Mouse (Mus musculus): ENCODE data around the gene Pxmp4. TPM values are rescaled to one million over a fixed set of nuclear protein-coding genes. Genes with fewer than 3 reads are reported as not detected.
A peak's percentile ranks its signal among the peaks of the same experiment; 100 is the strongest.

Pxmp4 gene
- total RNA-seq, 2 experiments from 2014 or later = 24.2 to 27.1 TPM

GRCm38 (mm10) chr2:154613118-154614115 lies 9.9 kb upstream of the Pxmp4 start, which contains the start of the genes Zfp341 and 4930519P11Rik:
Gene Zfp341 (plus strand): TSS chr2:154613297.
Gene 4930519P11Rik (minus strand): TSS chr2:154613437.
- ATAC-seq (ENCODE audit: poor library complexity, severe bottlenecking) = peak; percentile 87

GRCm38 (mm10) chr2:154609050-154609767 lies 5.7 kb upstream of the Pxmp4 start:
- ATAC-seq (ENCODE audit: poor library complexity, severe bottlenecking) = no peak

GRCm38 (mm10) chr2:154606965-154607364 lies 3.5 kb upstream of the Pxmp4 start:
- no peak for ATAC-seq (ENCODE audit: poor library complexity, severe bottlenecking)

DNA sequence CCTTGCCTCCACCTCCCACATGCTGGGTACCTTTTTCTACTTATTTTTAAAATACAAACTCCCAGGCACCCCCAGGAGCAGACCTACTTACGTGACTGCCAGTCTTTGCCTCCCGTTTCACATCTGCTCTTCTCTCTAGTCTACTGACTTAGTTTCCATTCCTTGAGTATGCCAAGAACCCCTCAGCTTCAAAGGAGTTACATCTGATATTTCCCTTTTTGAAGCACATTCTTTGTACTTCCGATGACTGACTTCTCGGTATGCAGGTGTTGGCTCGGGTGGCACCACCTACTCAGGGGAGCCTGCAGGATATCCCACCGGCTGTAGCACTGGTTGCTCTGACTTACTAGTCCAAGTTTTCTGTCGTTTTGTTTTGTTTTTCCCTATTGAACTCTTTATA lies 648 bp upstream of the Pxmp4 start:
- ATAC-seq (ENCODE audit: poor library complexity, severe bottlenecking) = peak; percentile 3

- no peak for ATAC-seq (ENCODE audit: poor library complexity, severe bottlenecking)
Observed at GRCm38 (mm10) chr2:154603007-154603637, 386 bp downstream of the Pxmp4 start.

DNA sequence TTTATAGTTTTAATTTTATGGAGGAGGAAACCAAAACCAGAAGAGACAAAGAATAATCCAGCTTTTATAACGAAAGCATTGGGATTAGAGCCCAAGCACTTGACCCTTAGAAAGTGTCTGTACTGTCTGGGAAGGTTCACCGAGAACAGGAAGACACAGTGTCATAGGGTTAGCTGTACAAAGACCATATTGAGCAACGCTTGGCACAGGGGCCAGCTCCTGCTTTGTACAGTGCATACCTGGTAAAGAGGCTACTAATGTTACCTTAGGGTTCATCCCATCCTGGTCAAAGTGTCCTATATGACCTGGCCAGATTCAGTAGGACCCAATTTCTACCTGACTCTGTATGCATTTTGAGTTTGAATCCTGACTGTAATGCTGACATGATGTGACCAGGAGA lies 2.2 kb downstream of the Pxmp4 start:
- no peak for ATAC-seq (ENCODE audit: poor library complexity, severe bottlenecking)

GRCm38 (mm10) chr2:154600586-154600985 lies 2.9 kb downstream of the Pxmp4 start:
- no peak for ATAC-seq (ENCODE audit: poor library complexity, severe bottlenecking)

- peak; percentile 86 for ATAC-seq (ENCODE audit: poor library complexity, severe bottlenecking)
Observed at GRCm38 (mm10) chr2:154597399-154597798, 6.1 kb downstream of the Pxmp4 start.

DNA sequence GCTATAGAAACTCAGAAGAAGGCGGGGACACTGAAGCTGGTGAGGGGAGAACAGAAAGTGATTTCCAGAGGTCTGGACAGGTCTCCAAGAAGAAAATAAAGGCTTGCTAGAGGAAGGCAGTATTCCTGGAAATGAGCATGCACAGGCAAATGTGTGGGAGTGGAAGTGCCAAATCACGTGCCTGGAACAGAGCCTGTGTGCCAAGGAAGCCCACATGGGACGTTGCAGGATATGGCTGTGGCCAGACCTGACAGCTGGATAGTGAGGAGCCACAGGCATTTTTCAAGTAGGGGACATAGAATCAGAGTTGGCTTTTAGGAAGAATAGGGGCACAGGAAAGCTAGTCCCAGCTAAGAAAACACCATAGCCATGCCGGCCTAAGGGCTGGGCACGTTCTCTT lies 7.7 kb downstream of the Pxmp4 start:
- ATAC-seq (ENCODE audit: poor library complexity, severe bottlenecking) = no peak

DNA sequence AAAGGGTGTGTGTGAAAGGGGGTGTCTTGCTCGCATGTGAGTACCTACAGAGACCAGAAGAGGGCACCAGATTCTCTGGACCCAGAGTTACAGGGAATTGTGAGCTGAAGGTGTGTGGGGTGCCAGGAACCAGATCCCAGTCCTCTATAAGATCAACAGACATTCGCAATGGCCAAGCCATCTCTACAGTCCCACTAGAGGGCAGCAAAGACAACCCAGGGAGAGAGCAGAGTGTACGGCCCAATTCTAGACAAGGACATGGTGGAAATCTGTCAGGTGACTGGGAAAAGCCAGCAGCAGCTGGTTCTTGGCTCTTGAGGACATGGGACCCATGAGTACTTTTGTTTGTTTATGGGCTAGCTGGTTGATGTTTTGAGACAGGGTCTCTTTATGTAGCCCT lies 10.5 kb downstream of the Pxmp4 start:
- ATAC-seq (ENCODE audit: poor library complexity, severe bottlenecking) = peak; percentile 80

DNA sequence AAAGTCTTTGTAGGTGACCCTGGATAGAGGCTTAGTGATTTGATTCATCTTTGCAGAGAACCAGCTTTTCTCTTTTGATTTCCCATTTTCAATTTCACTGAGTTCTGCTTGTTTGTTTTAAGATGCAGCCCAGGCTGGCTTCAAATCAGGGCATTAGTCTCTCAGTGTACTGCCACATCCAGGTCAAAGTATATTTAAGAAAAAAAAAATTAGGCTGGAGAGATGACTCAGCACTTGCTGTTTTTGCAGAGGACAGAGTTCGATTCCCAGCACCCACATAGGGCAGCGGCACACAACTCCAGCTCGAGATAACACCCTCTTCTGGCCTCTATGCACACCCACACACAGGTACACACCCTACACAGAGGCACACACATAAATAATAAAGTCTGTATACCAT lies 12.3 kb downstream of the Pxmp4 start:
- no peak for ATAC-seq (ENCODE audit: poor library complexity, severe bottlenecking)

- no peak for ATAC-seq (ENCODE audit: poor library complexity, severe bottlenecking)
Observed at GRCm38 (mm10) chr2:154589051-154589450, 14.5 kb downstream of the Pxmp4 start.

GRCm38 (mm10) chr2:154586405-154586804 lies 17.1 kb downstream of the Pxmp4 start:
- peak; percentile 80 for ATAC-seq (ENCODE audit: poor library complexity, severe bottlenecking)

- no peak for ATAC-seq (ENCODE audit: poor library complexity, severe bottlenecking)
Observed at GRCm38 (mm10) chr2:154584931-154585601, 18.4 kb downstream of the Pxmp4 start.

GRCm38 (mm10) chr2:154583906-154584872 lies 19.3 kb downstream of the Pxmp4 start:
- no peak for ATAC-seq (ENCODE audit: poor library complexity, severe bottlenecking)

DNA sequence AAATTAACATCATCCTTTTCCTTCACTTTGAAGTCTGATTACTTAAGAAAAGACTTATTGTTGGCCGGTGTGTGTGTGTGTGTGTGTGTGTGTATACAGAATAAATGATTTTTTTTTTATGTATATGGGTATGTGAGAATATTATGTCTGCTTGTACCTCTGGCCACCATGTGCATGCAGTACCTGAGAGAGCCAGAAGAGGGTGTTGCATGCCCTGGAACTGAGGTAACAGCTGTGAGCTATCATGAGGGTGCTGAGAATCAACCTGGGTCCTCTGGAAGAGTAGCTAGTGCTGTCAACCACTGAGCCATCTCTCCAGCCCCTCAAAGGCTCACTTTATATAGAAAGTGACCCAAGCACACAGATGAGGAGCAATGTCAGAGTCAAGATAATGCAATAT lies 22.1 kb downstream of the Pxmp4 start:
- no peak for ATAC-seq (ENCODE audit: poor library complexity, severe bottlenecking)

DNA sequence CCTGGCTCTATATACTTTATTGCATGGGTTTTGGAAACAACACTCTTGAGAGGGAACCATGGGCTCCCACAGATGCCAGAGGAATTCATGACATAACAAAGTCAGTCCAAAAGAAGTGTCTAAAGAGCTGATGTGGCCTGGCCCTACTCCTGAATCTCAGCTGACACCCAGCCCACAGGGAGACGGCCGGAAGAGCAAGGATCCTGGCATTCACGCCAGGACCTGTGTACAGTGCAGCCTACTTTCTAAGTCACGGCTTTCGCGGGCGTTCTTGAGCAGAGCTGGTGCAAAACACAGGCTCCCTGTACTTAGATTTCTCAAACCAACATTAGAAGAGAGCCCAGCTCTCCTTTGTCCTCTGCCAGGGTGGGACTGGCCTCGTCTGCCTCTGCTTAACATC lies 22.9 kb downstream of the Pxmp4 start:
- no peak for ATAC-seq (ENCODE audit: poor library complexity, severe bottlenecking)

DNA sequence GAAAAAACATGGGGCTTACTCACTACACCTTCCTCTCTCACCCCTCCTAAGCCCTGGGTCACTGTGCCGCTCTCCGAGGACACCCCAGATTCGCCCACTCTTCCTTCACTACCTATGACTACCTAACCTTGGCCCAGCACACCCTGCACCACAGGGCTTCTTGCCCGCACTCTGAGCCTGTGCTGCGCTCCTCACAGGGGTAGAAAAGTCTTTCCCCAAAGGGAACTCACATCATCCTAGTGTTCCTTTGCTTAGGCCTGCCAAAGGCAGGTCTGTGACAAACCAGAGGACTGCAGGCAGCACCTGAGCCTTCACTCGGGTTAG lies 25.8 kb downstream of the Pxmp4 start:
- no peak for ATAC-seq (ENCODE audit: poor library complexity, severe bottlenecking)

DNA sequence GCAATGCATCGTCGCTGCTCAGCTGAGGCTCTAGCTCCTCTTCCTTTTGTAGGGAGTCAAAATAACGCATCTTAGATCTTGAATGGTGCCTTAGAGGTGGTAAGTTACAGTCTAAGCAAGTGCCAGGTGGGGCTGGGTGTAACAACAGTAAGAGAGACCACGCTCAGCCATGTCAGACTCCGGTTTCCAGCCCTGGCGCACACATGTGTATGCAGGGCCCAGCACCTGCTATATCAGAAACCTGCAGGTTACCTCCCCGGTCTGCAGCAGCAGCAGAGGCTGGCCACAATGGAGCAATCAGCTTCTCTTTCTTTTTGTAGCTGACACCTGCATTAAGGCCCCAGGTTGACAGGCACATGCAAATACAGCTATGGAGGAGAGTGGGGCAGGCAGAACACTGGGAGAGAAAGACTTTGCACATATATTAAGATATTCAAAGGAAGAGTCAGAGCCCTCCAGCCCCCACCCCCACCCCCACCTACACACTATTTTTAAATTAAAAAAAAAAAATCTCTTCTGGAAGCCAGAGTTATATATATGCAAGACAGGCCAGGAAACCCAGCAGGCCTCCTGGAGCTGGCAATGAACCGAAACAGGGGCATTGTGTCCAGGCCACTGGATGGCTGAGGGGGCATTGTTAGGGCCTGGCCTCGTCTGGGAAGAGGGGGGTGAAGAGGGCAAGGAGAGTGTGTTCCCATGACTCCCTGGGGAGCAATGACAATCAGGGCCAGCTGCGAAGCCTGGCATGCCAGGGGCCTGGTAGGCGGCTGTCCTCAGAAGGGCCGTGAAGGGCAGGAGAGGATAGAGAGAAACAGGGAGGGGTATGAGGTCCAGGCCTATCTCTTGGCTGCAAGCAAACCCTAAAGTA lies 26.4 kb downstream of the Pxmp4 start:
- ATAC-seq (ENCODE audit: poor library complexity, severe bottlenecking) = no peak
